Mouse (Mus musculus) mouse trophoblast stem cell (cell line): ENCODE data around the gene Slc35f3.

Experiments
- in situ Hi-C, 2 experiments: fragments of 300-500 bp; cut with MseI, MboI; formaldehyde crosslinking; loops; 2 replicates in 1 of 2; 3 replicates in 1 of 2; pipeline ENCODE4 v1.15.1; 2025

Gene Slc35f3

GRCm38 (mm10) chr8:126298296-126299093 is at the start of gene Slc35f3:
Gene Slc35f3, plus strand, starts transcription at chr8:126298558.
- in situ Hi-C loops = no loop called here

DNA sequence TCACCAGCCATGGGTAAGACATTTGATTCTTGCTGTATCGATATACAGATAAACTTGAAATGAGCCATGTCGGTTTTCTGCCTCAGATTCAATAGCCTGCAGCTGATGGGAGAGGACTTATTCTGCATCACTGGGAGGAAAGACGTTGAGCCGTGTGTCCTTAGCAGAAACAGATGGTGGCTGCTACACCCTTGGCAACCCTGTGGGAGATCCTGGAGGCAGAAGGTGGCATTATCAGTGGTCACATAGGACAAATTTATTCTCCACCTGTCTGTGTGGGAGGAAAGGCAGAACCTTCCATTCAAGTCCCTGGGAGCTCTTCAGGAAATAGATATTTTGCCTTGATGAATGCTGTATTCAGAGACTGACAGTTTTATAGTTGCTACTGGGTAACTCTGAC is 47.9 kb upstream of the Slc35f3 start:
- in situ Hi-C loops = loop anchor here (10.0 to 25.0 kb wide), 2 partner anchors 306 to 662 kb away; no protein-coding TSS in a partner anchor

DNA sequence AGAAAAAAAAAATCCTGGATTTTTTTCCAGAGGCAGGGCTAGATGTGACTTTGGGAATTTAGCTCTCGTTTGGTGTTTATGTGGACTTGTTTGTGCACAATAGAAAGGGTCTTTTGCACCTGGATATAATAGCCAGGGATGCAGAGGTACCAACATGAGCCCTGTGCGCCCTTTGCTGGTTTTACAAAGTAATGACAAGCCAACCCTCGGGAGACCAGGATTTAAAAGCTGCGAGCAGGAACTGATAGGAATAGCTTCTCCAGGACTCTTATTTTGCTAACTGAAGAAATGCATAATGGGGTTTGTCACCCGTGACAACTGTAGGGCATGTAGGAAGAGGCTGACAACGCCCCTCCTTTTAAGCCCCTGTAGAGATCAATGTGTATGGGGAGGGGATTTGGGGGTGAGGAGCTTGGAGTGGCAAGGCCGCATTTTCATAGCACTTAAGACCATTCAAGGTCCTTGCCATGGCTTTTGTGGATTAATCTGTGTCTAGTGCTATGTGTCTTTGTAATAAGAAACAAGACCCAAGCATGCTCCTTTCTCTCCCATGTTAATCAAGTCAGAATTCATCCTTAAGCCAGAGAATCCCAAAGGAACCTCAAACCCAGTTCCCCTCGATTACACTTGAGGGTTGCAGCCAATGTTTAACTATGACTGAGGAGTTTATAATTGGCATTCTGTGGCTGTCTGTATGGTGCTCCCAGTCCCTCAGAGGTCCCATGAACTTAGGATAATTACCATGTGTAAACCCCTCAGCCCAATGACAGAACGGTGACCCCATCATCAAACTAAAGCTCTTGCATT is 41.6 kb upstream of the Slc35f3 start:
- in situ Hi-C loops = loop anchor here (10.0 to 25.0 kb wide), 2 partner anchors 312 to 656 kb away; no protein-coding TSS in a partner anchor

- in situ Hi-C loops = loop anchor here (10.0 to 25.0 kb wide), 2 partner anchors 313 to 655 kb away; no protein-coding TSS in a partner anchor
Measured at GRCm38 (mm10) chr8:126257392-126257681, 41.0 kb upstream of the Slc35f3 start.

- in situ Hi-C loops = loop anchor here (10.0 to 25.0 kb wide), 2 partner anchors 313 to 654 kb away; no protein-coding TSS in a partner anchor
Measured at GRCm38 (mm10) chr8:126258175-126258781, 40.1 kb upstream of the Slc35f3 start.

DNA sequence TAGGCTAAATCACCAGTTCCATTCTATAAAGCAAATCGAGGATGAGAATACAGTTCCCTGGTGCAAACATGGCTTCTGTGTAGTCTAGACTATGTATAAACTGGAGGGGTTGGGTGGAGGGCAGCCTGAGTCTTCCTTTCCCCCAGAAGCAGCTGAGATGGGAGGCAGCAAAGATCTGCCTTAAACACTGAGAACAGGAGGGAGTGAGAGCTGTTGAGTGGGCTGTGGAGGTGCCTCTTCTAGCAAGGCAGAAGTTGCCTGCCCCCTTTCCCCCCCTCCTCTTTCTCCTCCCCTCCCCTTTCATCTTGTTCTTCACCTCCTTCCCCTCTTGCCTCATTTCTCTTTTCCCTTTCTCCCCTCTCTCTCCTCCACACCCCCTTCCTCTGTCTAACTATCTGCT is 33.2 kb upstream of the Slc35f3 start:
- in situ Hi-C loops = loop anchor here (10.0 to 25.0 kb wide), 2 partner anchors 120 to 647 kb away; no protein-coding TSS in a partner anchor

- in situ Hi-C loops = loop anchor here (10.0 to 25.0 kb wide), 2 partner anchors 118 to 645 kb away; no protein-coding TSS in a partner anchor
Measured at GRCm38 (mm10) chr8:126267118-126267517, 31.2 kb upstream of the Slc35f3 start.

DNA sequence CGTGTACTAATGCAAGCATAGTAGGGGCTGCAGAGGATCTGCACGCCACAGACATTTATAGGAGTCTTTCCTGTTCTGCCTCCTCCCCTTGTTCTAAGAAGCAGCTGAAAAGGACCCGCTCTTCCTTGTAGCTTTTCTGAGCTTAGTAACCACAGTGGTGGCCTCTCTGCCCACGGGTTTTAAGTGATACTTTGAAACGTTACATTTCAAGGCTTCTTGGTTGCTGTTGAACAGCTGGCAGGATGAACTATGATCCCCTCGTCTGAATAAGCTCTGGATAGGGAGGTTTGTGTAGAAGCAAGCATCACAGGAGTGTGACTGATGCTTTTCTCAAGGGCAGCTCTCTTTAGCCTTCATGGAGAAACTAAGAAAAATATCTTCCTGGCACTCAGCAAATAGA is 28.6 kb upstream of the Slc35f3 start:
- in situ Hi-C loops = loop anchor here (10.0 to 25.0 kb wide), 2 partner anchors 115 to 643 kb away; no protein-coding TSS in a partner anchor

GRCm38 (mm10) chr8:126272445-126272844 is 25.9 kb upstream of the Slc35f3 start:
- in situ Hi-C loops = loop anchor here in 1 of 2 experiments (10.0 to 25.0 kb wide), 2 partner anchors 112 to 640 kb away; no protein-coding TSS in a partner anchor

- in situ Hi-C loops = loop anchor here in 1 of 2 experiments (10.0 to 25.0 kb wide), 2 partner anchors 112 to 639 kb away; no protein-coding TSS in a partner anchor
Measured at GRCm38 (mm10) chr8:126273066-126273465, 25.3 kb upstream of the Slc35f3 start.

DNA sequence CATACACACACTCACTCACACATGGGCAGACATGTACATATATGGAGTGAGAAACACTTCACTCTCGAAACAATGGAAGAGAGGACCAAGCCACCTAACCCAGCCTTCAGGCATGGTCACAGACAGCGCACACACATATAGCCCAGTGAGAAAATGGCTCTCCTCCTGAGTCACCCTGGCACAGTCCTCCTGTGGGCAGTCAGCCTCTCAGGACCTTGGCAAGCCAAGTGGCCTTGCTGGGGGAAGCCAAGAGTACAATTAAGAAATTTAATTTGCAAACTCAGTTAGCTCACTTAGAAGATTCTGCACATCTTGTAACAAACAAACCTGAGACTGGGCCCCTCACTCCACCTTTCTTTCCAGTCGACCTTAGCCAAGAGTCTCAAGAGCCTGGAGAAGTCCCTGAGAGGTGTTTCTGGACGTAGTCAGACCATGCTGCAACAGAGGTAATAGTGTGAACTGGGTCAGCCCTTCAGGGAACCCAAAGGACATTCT is 23.4 kb upstream of the Slc35f3 start:
- in situ Hi-C loops = loop anchor here in 1 of 2 experiments (10.0 to 25.0 kb wide), 2 partner anchors 110 to 637 kb away; no protein-coding TSS in a partner anchor

DNA sequence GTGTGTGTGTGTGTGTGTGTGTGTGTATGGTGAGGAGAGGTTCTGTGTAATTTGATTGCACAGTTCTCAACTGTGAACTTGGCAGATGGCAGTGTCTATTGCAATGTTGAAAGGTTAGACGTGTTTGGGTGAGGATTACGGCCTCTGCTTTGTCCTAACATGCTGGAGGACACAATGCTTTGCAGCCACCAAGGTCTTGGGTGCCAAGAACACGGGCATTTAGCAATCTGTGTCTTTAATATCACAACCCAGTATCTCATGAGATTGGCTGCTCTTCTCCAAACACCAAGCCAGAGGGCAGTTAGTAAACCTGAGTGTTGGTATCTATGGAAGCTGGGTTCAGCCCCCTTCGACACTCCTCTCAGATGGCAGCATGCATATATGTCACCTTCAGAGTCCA is 22.5 kb upstream of the Slc35f3 start:
- in situ Hi-C loops = loop anchor here in 1 of 2 experiments (10.0 kb wide), 1 partner anchor 109 kb away; no protein-coding TSS in a partner anchor

- in situ Hi-C loops = no loop called here
Measured at GRCm38 (mm10) chr8:126291951-126292350, 6.4 kb upstream of the Slc35f3 start.

DNA sequence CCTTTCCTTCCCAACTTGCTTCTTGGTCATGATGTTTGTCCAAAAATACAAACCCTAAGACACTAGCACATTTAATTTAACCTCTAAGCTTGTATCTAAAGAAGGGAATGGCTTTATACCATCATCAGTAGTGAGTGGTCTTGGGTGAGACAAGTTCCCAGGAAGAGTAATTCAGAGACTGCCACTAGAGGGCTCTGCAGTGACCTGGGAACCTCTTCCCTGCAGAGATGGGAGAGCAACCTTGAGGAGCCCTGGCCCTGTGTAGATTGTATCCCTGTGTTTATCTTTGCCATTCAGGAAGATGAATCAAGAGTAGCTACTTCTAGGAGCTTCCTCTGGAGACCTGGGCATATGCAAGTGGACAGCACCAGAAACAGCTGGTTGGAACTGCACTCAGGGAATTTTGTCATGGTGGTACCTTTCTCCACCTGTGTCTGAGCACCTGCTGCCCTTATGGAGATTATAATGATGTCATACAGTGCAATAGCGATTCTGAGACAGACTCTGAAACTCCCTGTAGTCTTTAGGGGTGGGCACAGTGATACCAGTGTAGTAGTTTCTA is 993 bp upstream of the Slc35f3 start:
- in situ Hi-C loops = no loop called here

DNA sequence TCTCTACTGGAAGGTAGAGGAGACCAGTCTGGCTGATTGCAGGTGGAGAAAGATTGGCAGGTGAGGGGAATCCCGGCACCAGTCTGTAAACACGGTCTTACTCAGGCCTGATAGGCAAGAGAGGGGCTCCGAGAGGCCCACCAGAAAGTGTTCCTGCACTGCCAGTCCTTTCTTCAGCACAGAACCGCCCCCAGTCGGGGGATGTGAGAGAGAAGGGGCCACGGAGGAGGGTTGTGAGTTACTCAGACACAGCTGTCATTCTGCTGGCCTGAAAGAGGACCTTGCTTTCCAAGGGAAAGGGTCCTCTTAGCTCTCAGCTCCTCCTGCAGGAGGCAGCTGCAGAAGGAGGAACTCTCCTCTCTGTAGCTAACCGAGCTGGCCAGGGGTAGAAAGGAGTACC is 975 bp downstream of the Slc35f3 start:
- in situ Hi-C loops = no loop called here

DNA sequence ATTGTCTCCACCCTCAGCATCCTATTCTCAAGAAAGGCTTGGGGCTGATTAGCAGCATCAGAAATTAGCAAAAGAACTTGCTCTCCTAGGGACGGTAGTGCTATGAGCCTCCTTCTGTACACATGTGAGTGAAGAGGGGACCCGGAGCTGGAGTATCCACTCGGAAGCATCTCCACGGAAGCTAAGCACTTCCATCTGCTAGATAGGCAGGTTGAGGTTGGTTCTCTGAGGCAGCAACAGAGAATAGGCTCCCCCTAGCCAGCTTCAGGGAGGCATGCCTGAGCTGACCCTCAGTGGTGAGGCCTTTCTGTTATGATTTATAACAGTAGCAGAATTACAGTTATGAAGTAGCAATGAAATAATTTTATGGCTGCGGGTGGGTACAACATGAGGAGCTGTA is 2.0 kb downstream of the Slc35f3 start:
- in situ Hi-C loops = no loop called here

GRCm38 (mm10) chr8:126301580-126301979 is 3.2 kb downstream of the Slc35f3 start:
- in situ Hi-C loops = no loop called here

- in situ Hi-C loops = no loop called here
Measured at GRCm38 (mm10) chr8:126307164-126307563, 8.8 kb downstream of the Slc35f3 start.

- in situ Hi-C loops = no loop called here
Measured at GRCm38 (mm10) chr8:126309015-126309414, 10.7 kb downstream of the Slc35f3 start.

DNA sequence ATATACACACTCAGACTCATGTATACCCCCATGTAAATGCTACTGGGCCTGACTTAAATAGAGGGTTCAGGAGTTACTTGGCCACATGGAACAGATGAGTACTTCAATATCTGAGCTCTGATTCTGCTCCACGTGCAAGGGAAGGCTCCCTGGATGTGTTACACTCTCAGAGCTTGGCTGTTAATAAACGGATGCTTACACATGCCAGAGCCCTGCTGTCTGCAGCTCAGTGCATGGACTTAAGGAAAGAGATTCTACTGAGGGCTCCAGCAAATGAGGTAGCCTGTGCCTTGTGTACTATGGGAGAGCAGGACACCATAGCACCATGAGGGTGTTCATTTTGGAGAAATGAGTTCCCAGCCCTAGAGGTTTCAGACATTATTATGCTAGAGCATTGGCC is 26.6 kb downstream of the Slc35f3 start:
- in situ Hi-C loops = no loop called here

DNA sequence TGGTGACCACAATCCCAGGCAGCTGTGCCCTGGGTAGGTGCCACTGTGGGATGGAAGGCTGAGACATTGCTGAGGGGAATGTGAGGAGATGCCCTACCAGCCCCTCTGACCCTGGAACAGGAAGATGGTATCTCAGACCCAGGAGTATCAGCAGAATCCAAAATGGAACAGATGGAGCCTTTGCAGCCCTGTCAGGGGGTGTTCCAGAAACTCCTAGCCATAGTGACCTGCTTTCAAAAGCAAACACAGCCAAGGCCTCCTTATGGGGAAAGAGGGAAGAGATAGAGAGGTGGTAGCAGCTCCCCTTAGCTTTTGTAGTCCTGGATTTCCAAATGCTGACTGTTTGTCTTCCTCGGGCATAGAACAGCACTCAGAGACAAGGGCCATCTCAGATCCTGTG is 27.8 kb downstream of the Slc35f3 start:
- in situ Hi-C loops = no loop called here
